Mouse (Mus musculus) liver, adult 2 months (tissue): ENCODE results near the gene Gpr3. TPM values are rescaled to one million over a fixed set of nuclear protein-coding genes. Genes with fewer than 3 reads are reported as not detected.

ENCODE experiments used
- DNase-seq: peaks from one replicate; pipeline ENCODE4 v3.0.0-alpha.2; 2011; ENCODE audit warnings: low read depth, low spot score; ENCODE audit errors: extremely low read depth
- H3K27ac ChIP-seq: fragments of 200-500 bp; replicated peaks from 2 replicates; pipeline ENCODE4 v1.5.1; 2012; ENCODE audit warnings: low read depth, mild to moderate bottlenecking, control low read depth, inconsistent platforms, low read length; ENCODE audit not compliant: insufficient read depth
- H3K27me3 ChIP-seq: fragments of 200-500 bp; 2 replicates; pipeline ENCODE4 v1.6.1; 2012; ENCODE audit warnings: mild to moderate bottlenecking, moderate library complexity, low read length, inconsistent platforms; ENCODE audit not compliant: control insufficient read depth, insufficient read depth
- H3K36me3 ChIP-seq: fragments of 200-500 bp; 2 replicates; pipeline ENCODE4 v1.6.1; 2012; ENCODE audit warnings: low read length, inconsistent platforms; ENCODE audit not compliant: control insufficient read depth, insufficient read depth
- H3K4me1 ChIP-seq: fragments of 200-500 bp; 2 replicates; pipeline ENCODE4 v1.6.1; 2011; ENCODE audit warnings: low read length; ENCODE audit not compliant: control insufficient read depth, insufficient read depth
- H3K4me3 ChIP-seq: fragments of 200-500 bp; 2 replicates; pipeline ENCODE4 v1.5.1; 2011; ENCODE audit warnings: low read depth, mild to moderate bottlenecking, control low read depth, low read length, moderate library complexity; ENCODE audit not compliant: insufficient read depth
- H3K79me2 ChIP-seq: fragments of 200-500 bp; 2 replicates; pipeline ENCODE4 v1.6.1; 2012; ENCODE audit warnings: inconsistent platforms, mild to moderate bottlenecking, low read length, moderate library complexity; ENCODE audit not compliant: control insufficient read depth, insufficient read depth
- H3K9ac ChIP-seq: fragments of 200-500 bp; 2 replicates; pipeline ENCODE4 v1.6.1; 2012; ENCODE audit warnings: low read depth, mild to moderate bottlenecking, control low read depth, inconsistent platforms, low read length
- CTCF ChIP-seq: fragments of 200-500 bp; IDR thresholded peaks from 2 replicates; pipeline ENCODE4 v1.5.1; 2011; ENCODE audit warnings: low read depth, low read length, control low read depth
- POLR2A ChIP-seq: fragments of 200-500 bp; IDR thresholded peaks from 2 replicates; pipeline ENCODE4 v1.6.1; 2011; ENCODE audit warnings: low read length, control low read depth; ENCODE audit not compliant: insufficient read depth; ENCODE audit errors: extremely low read depth
- WGBS: fragments of 180-500 bp; shearing (Covaris S2); methylation state at CpG from one replicate; pipeline ENCODE4 v1.1.7; 2018; 5-methylcytosine and 5-hydroxymethylcytosine counted together
- polyA plus RNA-seq: library from polyadenylated mRNA; depleted of rRNA; stranded (reverse); fragments of >200 nt; gene quantifications from 2 replicates; pipeline ENCODE4 v1.2.3, GENCODE M21; 2012
- total RNA-seq: library from RNA; depleted of rRNA; stranded (reverse); fragments of >200 nt; gene quantifications from 2 replicates; pipeline ENCODE4 v1.2.3, GENCODE M21; 2014

Gene Gpr3
- total and polyA plus RNA-seq, 2 experiments, result not detected

GRCm38 (mm10) chr4:133174361-133174760 is 38.0 kb downstream of the Gpr3 start:
- Histone ChIP-seq H3K27me3 (no peaks in the 10 kb centered on the region), H3K36me3 (peaks cover 7% of the 10 kb centered on the region), H3K4me3 (no peak overlapping the region), H3K4me1 (peaks cover 16% of the 10 kb centered on the region), H3K9ac (peak overlapping the region; percentile 17; the same call in 1 of the 2 replicates), H3K27ac (peak overlapping the region; percentile 69), H3K79me2 (peaks cover 40% of the 10 kb centered on the region)
- 75% methylated on average over 4 of the region's 4 CpGs for WGBS
- no peak for TF ChIP-seq POLR2A
- TF ChIP-seq CTCF, result no peak
- peak; percentile 46 for DNase-seq

GRCm38 (mm10) chr4:133172451-133172850 is 39.9 kb downstream of the Gpr3 start:
- peaks cover 14% of the 10 kb centered on the region for H3K4me1 ChIP-seq
- H3K4me3 ChIP-seq, result no peak overlapping the region
- no peak for TF ChIP-seq CTCF
- no peak for TF ChIP-seq POLR2A
- peaks cover 3% of the 10 kb centered on the region; the same call in 1 of the 2 replicates for H3K36me3 ChIP-seq
- H3K9ac ChIP-seq, result no peak overlapping the region
- WGBS, result 83% methylated on average over 4 of the region's 4 CpGs
- H3K27me3 ChIP-seq, result no peaks in the 10 kb centered on the region
- H3K79me2 ChIP-seq, result peaks cover 37% of the 10 kb centered on the region
- DNase-seq, result no peak
- no peak overlapping the region for H3K27ac ChIP-seq

- no peak overlapping the region for H3K4me3 ChIP-seq
- H3K79me2 ChIP-seq, result peaks cover 33% of the 10 kb centered on the region
- no peak for DNase-seq
- TF ChIP-seq CTCF (no peak), POLR2A (no peak)
- peak overlapping the region; percentile 23; the same call in 1 of the 2 replicates for H3K27ac ChIP-seq
- no peaks in the 10 kb centered on the region for H3K27me3 ChIP-seq
- no peak overlapping the region for H3K9ac ChIP-seq
- H3K36me3 ChIP-seq, result no peaks in the 10 kb centered on the region
- peaks cover 14% of the 10 kb centered on the region for H3K4me1 ChIP-seq
Measured at GRCm38 (mm10) chr4:133170616-133171015, 41.7 kb downstream of the Gpr3 start.

GRCm38 (mm10) chr4:133170056-133170524 is 42.2 kb downstream of the Gpr3 start:
- peaks cover 13% of the 10 kb centered on the region for H3K4me1 ChIP-seq
- no peak overlapping the region for H3K9ac ChIP-seq
- H3K4me3 ChIP-seq, result no peak overlapping the region
- no peaks in the 10 kb centered on the region for H3K27me3 ChIP-seq
- 70% methylated on average over 3 of the region's 3 CpGs for WGBS
- H3K27ac ChIP-seq, result peak overlapping the region; percentile 23; the same call in 1 of the 2 replicates
- peaks cover 37% of the 10 kb centered on the region for H3K79me2 ChIP-seq
- peak; percentile 60 for DNase-seq
- no peaks in the 10 kb centered on the region for H3K36me3 ChIP-seq
- TF ChIP-seq POLR2A, result no peak
- no peak for TF ChIP-seq CTCF

- peaks cover 41% of the 10 kb centered on the region for H3K79me2 ChIP-seq
- no peaks in the 10 kb centered on the region for H3K27me3 ChIP-seq
- H3K4me1 ChIP-seq, result peaks cover 12% of the 10 kb centered on the region
- peak overlapping the region; percentile 47 for H3K27ac ChIP-seq
- no peak overlapping the region for H3K9ac ChIP-seq
- DNase-seq, result peak; percentile 53
- WGBS, result 73% methylated on average over 10 of the region's 10 CpGs
- TF ChIP-seq CTCF, result no peak
- no peak for TF ChIP-seq POLR2A
- no peaks in the 10 kb centered on the region for H3K36me3 ChIP-seq
- H3K4me3 ChIP-seq, result no peak overlapping the region
Measured at GRCm38 (mm10) chr4:133169237-133170055, 42.9 kb downstream of the Gpr3 start.

- no peaks in the 10 kb centered on the region for H3K36me3 ChIP-seq
Measured at GRCm38 (mm10) chr4:133166773-133167172, 45.6 kb downstream of the Gpr3 start.

More at GRCm38 (mm10) chr4:133166773-133167172, 45.6 kb downstream of the Gpr3 start:
- TF ChIP-seq CTCF (no peak), POLR2A (no peak)
- H3K27me3 ChIP-seq, result no peaks in the 10 kb centered on the region
- H3K79me2 ChIP-seq, result peaks cover 41% of the 10 kb centered on the region
- WGBS, result 76% methylated on average over 9 of the region's 9 CpGs
- H3K4me3 ChIP-seq, result no peak overlapping the region
- H3K27ac ChIP-seq, result peak overlapping the region; percentile 12
- peaks cover 17% of the 10 kb centered on the region for H3K4me1 ChIP-seq
- no peak for DNase-seq
- H3K9ac ChIP-seq, result no peak overlapping the region
